Mouse (Mus musculus) thymus, postnatal 14 days (tissue): ENCODE measurements around the gene Ppp6r1.
"Not testable (repeated sequence)": the region's sequence is repeated elsewhere in the genome, so short reads cannot be mapped to it uniquely, and the experiment has no call there.

Experiments
- DNase-seq: peaks from one replicate; pipeline ENCODE4 v3.0.0; 2021

The Ppp6r1 gene

DNA sequence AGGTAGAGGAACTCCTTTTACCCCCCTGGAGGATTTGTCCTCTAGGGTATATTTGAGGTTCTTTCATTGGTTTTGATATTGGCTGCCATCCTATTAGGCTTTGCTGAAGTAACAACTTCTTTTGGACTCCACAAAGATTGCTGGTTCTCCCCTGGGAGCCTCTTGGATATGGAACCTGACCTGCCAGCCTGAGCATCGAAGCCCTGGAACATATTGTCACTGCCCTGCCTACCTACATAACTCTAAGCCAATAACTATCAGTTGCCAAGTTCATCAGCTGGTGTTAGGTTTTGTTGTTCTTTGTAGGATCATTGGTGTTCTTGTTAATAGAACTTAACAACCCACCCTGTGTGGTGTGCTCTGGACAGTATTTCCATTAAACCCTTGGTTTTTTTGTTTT lies 45.9 kb downstream of the Ppp6r1 start:
- DNase-seq = no peak

DNA sequence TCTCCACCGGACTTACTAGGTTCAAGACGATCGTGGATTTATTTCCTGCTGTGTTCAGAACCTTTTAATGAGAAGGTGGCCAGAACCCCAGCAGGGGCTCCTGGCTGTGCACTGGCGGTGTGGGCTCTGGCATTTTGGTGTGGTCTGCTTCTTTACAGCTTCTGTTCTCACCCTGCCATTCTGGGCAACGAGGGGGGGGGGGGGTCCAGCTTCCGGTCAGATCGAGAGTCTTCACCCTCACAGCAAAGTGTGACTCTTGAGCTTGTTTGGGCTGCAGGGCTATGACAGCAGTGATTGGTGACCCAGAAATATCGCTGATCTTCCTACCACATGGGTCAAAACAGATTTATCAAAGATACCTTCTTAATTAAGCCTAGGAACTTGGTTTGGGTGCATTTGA lies 46.4 kb downstream of the Ppp6r1 start:
- no peak for DNase-seq

GRCm38 (mm10) chr7:4611921-4612341 lies 46.9 kb downstream of the Ppp6r1 start:
- no peak for DNase-seq

GRCm38 (mm10) chr7:4611511-4611910 lies 47.3 kb downstream of the Ppp6r1 start:
- DNase-seq = no peak

DNA sequence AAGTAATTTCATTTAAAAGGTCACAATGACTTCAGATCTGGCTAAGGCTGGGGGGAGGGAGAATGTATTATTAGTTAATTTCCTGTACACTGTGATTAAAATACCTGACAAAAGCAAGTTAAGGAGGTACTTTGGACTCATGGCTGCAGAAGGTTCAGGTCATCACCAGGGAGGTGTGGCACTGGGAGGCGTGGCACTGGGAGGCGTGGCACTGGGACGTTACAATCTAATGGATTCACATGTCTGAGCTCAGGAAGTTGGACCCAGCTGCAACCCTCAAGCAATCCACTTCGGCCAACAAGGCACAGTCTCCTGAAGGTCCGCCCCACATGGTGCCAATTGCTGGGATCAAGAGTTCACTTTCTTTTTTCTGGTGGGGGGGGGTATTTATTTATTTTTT lies 50.8 kb downstream of the Ppp6r1 start:
- DNase-seq = no peak

- DNase-seq = no peak
Observed at GRCm38 (mm10) chr7:4603873-4604272, 54.9 kb downstream of the Ppp6r1 start, which contains the start of gene Ptprh. Ptprh (minus strand) TSS chr7:4604041.

DNA sequence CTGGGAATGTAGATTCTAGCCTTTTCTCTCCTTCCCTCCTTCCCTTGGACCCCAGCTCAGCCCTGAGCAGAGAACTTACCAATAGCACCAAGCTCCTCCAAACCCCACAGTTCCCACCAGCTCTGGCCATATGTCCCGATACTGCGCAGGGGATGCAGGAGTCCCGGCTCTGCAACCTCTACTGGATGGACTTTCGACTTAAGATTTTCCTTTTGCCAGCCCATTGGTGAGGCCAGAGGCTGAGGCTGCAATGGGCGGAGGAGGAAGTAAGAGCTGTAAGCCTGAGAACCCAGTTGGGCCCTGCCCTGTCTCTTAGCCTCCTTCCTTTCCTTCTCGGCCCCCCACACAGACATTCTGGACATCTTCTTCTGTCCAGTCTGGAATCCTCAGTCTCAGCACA lies 55.9 kb downstream of the Ppp6r1 start:
- DNase-seq = no peak

- DNase-seq = not testable (repeated sequence)
Observed at GRCm38 (mm10) chr7:4597046-4597445, 61.8 kb downstream of the Ppp6r1 start.
